Mouse (Mus musculus) brain, embryonic 14.5 days (tissue): ENCODE results near the gene Igf2r.

Experiments used
- CTCF ChIP-seq: fragments of 200-500 bp; IDR thresholded peaks from 2 replicates; pipeline ENCODE4 v1.5.1; 2012; ENCODE audit warnings: inconsistent platforms, mild to moderate bottlenecking, moderate library complexity, borderline replicate concordance; ENCODE audit not compliant: insufficient read depth, insufficient read length; ENCODE audit errors: extremely low read depth
- POLR2A ChIP-seq: fragments of 200-500 bp; IDR thresholded peaks from 2 replicates; pipeline ENCODE4 v1.6.1; 2012; ENCODE audit warnings: mild to moderate bottlenecking, inconsistent platforms, borderline replicate concordance; ENCODE audit not compliant: poor library complexity, insufficient read depth, insufficient read length, severe bottlenecking; ENCODE audit errors: extremely low read depth

- TF ChIP-seq CTCF (no peak), POLR2A (no peak)
Observed at GRCm38 (mm10) chr17:12721118-12721886, 48.2 kb downstream of the Igf2r start.
